Mouse (Mus musculus) cerebellum, adult 9-11 months (tissue): Measurements from ENCODE around the gene Poll.

Experiments used
- DNase-seq: peaks from one replicate; pipeline ENCODE4 v3.0.0; 2022

Poll gene

GRCm38 (mm10) chr19:45535214-45535735 is 25.1 kb downstream of the Poll start:
- DNase-seq, result no peak

GRCm38 (mm10) chr19:45533617-45534016 is 26.7 kb downstream of the Poll start:
- no peak for DNase-seq

DNA sequence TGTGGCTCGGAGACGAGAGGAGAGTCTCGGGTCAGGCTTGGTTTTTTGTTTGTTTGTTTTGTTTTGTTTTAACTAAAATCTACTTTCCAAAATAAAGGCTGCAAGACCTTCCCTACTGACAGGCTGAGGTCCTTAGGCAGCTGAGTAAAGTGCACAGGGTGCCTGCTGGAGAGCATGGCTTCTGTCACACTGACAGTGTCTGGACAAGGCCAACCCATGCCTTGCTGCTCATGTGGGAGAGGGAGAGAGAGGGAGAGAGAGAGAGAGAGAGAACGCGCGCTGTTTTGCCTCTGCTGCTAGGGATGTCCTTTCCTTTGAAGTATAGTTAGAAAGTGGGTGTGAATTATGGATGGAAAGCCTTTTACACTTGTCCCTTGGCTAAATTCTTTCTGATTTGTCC is 28.8 kb downstream of the Poll start:
- DNase-seq, result no peak

DNA sequence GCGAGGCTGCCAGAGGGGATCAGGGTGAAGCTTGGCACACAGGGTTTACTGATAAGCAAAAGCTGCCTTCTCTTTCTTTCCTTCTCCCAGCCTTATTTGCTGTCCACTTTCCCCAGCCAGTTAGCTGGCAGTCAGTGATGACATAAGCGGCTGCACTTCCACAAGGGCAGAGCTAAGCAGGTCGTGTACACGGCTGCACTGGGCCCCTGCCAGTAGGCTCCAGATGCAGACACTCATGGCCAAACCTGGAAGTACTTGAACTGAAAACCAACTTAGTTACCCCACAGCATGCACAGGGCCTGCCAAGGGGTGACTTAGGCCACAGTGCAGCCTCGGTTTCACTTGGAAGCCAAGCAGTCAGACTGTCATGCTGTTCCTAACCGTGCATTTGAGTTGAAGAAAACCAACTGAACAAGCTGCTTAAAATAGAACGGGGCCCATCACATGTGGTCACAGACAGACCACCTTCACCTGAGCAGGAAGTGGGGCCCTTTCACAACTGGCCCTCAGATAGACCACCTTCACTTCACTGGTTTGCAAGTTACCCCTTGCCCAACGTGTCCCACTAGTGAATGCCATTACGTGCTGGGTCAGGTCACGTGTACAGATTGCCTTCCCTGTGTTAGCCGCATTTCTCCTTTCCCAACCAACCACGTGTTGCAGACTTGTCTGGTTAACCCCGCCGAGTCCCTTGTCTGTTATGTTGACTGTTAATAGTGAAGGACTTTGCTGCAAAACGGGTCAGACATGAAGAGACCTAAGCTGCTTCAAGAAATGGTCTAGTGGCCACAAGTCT is 29.9 kb downstream of the Poll start:
- DNase-seq, result no peak

GRCm38 (mm10) chr19:45529294-45529693 is 31.0 kb downstream of the Poll start:
- DNase-seq, result no peak

- no peak for DNase-seq
These were observed 32.3 kb downstream of the Poll start for GRCm38 (mm10) chr19:45527931-45528534.

DNA sequence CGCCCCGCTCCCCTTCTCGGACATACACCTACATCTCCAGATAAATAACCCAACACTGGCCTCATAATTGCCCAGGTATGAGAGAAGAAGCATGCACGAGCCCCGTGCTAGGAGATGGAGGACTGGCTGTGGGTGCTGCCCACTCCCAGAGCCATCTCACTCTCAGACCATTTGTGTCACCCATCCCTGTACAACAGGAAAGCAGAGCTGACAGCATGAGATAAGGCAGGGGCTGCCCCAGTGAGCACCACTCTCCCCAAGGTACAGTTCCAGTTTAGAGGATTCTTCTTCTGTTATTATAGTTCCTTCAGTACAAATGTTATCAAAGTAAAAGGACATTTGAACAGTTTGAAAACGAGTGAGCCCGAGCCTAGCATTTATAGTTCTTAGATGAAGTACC is 32.9 kb downstream of the Poll start:
- no peak for DNase-seq

- no peak for DNase-seq
These were observed 44.1 kb downstream of the Poll start for GRCm38 (mm10) chr19:45516264-45516663.

- no peak for DNase-seq
These were observed 45.0 kb downstream of the Poll start for GRCm38 (mm10) chr19:45515341-45515740.

GRCm38 (mm10) chr19:45511406-45511805 is 48.9 kb downstream of the Poll start:
- DNase-seq, result no peak

- DNase-seq, result no peak
These were observed 49.7 kb downstream of the Poll start for GRCm38 (mm10) chr19:45510680-45511079.

DNA sequence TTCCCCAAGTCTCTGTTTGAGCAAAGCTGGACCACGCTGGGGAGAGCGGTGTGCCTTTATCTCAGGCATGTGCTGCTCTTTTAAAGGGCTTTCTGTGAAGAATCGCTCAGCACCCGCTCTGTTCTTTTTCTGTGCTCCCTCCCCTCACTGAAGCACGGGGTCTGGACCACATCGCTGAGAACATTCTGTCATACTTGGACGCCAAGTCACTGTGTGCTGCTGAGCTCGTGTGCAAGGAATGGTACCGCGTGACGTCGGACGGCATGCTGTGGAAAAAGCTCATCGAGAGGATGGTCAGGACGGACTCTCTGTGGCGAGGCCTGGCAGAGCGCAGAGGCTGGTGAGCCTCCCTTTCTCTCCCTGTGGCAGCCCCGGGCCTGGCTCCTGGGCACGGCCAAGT is 52.8 kb downstream of the Poll start:
- peak; percentile 70 for DNase-seq

GRCm38 (mm10) chr19:45505446-45505845 is 54.9 kb downstream of the Poll start:
- DNase-seq, result no peak
